ENCODE assay signal across 8 mouse cellular contexts in the genomic region with DNA sequence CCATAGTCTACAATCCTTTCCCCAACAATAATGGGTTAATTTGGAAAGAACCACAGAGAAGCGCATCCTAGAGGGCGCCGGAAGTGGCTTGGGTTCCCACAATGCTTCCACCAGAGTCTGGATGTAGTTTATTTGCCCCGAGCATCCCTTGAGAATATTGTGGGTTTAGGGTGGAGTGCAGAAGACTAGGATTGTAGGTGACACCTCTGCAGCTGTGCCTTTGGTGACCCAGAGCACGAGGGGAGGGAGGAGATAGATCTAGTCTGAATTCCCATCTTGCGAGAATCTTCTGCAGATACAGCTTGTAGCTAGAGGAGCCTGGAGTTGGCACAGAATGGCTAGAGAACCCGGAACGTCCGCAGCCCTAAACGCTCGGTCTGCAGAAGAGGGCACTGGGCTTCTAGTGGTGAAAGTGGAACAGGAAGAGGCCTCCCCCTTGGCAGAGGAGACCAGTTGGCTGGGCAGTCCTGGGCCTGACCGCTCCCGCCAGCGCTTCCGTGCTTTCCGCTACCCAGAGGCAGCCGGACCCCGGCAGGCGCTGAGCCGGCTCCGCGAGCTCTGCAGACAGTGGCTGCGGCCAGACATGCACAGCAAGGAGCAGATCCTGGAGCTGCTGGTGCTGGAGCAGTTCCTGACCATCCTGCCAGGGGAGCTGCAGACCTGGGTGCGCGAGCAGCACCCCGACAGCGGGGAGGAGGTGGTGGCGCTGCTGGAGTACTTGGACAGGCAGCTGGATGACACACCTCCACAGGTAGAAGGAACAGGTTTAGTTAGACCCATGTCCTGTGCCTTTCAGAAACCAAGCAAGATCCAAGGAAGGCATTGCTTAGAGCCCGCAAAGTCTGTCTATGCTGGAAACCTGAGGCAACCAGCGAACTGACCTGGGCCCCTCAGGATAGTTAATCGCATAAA. TPM values are rescaled to one million over a fixed set of nuclear protein-coding genes. Genes with fewer than 3 reads are reported as not detected.
DNase-seq lines count a peak whose midpoint lies in the region; ATAC-seq and TF ChIP-seq lines count a peak whose summit lies in the region.
"Not testable (repeated sequence)": the region's sequence is repeated elsewhere in the genome, so short reads cannot be mapped to it uniquely, and the experiment has no call there.

A gene (plus strand): TSS at position 149 of the 912 bp plus-strand sequence.
A gene (minus strand): TSS at position 683 of the 912 bp plus-strand sequence.

- H3K27me3 ChIP-seq in hindbrain, embryonic 10.5 days (ENCODE audit: insufficient read depth, poor library complexity, severe bottlenecking); liver, embryonic 16.5 days (ENCODE audit: control insufficient read depth, insufficient read depth, low read depth, low read length); neural tube, embryonic 11.5 days (ENCODE audit: control insufficient read depth, insufficient read depth, low read length); testis, adult 2 months (ENCODE audit: control insufficient read depth, insufficient read depth, low read length): not testable (repeated sequence)

- DNase-seq in R1 (ENCODE audit: low read depth, low spot score): peak; percentile 64
- DNase-seq in cerebellum, postnatal 4 days (ENCODE audit: low spot score in 2 of 2): peak; percentile 23 to 64
- DNase-seq in frontal cortex, postnatal 25 days (ENCODE audit: low spot score in 2 of 2): peak; percentile 61 to 67
- DNase-seq in hindbrain, embryonic 10.5 days (ENCODE audit: low spot score): peak; percentile 81
- DNase-seq in layer of hippocampus, adult 8-10 months (ENCODE audit: low spot score in 2 of 2): peak; percentile 67 to 79
- peak; percentile 78 for DNase-seq in neural tube, embryonic 11.5 days (ENCODE audit: low spot score)

- not testable (repeated sequence) for TF ChIP-seq POLR2A in testis, adult 2 months (IDR thresholded peaks at IDR 0.05; ENCODE audit: control insufficient read depth, low read depth, low read length)

- peak within 1 kb of the TSS; percentile 86 for H3K27ac ChIP-seq in hindbrain, embryonic 10.5 days
- not testable (repeated sequence) for H3K27ac ChIP-seq in liver, embryonic 16.5 days (ENCODE audit: low read length); neural tube, embryonic 11.5 days (ENCODE audit: low read depth, low read length)
- peak within 1 kb of the TSS; percentile 75 for H3K27ac ChIP-seq in testis, adult 2 months (ENCODE audit: control insufficient read depth, insufficient read depth, low read depth, low read length)

- 3% methylated on average over 31 of the region's 31 CpGs for WGBS in hindbrain, embryonic 10.5 days
- WGBS in liver, embryonic 16.5 days (ENCODE audit: insufficient replicate concordance): 4% methylated on average over 30 of the region's 31 CpGs
- WGBS in neural tube, embryonic 11.5 days: 2% methylated on average over 30 of the region's 31 CpGs

- H3K4me2 ChIP-seq in liver, embryonic 16.5 days (ENCODE audit: low read depth, low read length): peak within 1 kb of the TSS; percentile 62
- peak within 1 kb of the TSS; percentile 66 for H3K4me2 ChIP-seq in neural tube, embryonic 11.5 days (ENCODE audit: low read depth)

- ATAC-seq in liver, embryonic 16.5 days (ENCODE audit: low read depth): peak; percentile 45
- peak; percentile 70 for ATAC-seq in neural tube, embryonic 11.5 days (ENCODE audit: insufficient read depth, low FRiP score, low TSS enrichment)

- peaks cover 16% of the 10 kb centered on the region for H3K4me1 ChIP-seq in hindbrain, embryonic 10.5 days (replicated peaks)
- not testable (repeated sequence) for H3K4me1 ChIP-seq in liver, embryonic 16.5 days (ENCODE audit: control insufficient read depth, low read depth, low read length); neural tube, embryonic 11.5 days (ENCODE audit: control insufficient read depth, insufficient read depth, low read length); testis, adult 2 months (ENCODE audit: control insufficient read depth, insufficient read depth, low read length)

- H3K36me3 ChIP-seq in hindbrain, embryonic 10.5 days; liver, embryonic 16.5 days (ENCODE audit: control insufficient read depth, insufficient read depth); neural tube, embryonic 11.5 days (ENCODE audit: control insufficient read depth, insufficient read depth, low read length); testis, adult 2 months (ENCODE audit: control insufficient read depth, insufficient read depth, low read length): not testable (repeated sequence)

- H3K9ac ChIP-seq in liver, embryonic 16.5 days (ENCODE audit: low read depth, low read length): peak within 1 kb of the TSS; percentile 34; the same call in 1 of the 2 replicates
- peak within 1 kb of the TSS; percentile 67 for H3K9ac ChIP-seq in neural tube, embryonic 11.5 days (ENCODE audit: low read length)

- peak within 1 kb of the TSS; percentile 67 for H3K4me3 ChIP-seq in hindbrain, embryonic 10.5 days
- H3K4me3 ChIP-seq in liver, embryonic 16.5 days (ENCODE audit: low read depth, low read length): peak within 1 kb of the TSS; percentile 61
- H3K4me3 ChIP-seq in neural tube, embryonic 11.5 days (ENCODE audit: low read depth, low read length): peak within 1 kb of the TSS; percentile 51
- peak within 1 kb of the TSS; percentile 83 for H3K4me3 ChIP-seq in testis, adult 2 months (ENCODE audit: control insufficient read depth, low read depth, low read length)

- not testable (repeated sequence) for TF ChIP-seq CTCF in testis, adult 2 months (IDR thresholded peaks at IDR 0.05; ENCODE audit: control insufficient read depth, insufficient read depth, insufficient replicate concordance, low read depth, low read length)

- not testable (repeated sequence) for H3K9me3 ChIP-seq in hindbrain, embryonic 10.5 days; liver, embryonic 16.5 days (replicated peaks; ENCODE audit: control insufficient read depth, low read length); neural tube, embryonic 11.5 days (ENCODE audit: control insufficient read depth, low read length)

RNA-seq across cellular contexts. Expression of the first gene that starts in this region (rescaled TPM):
- polyA plus RNA-seq in hindbrain, embryonic 10.5 days (2016; fragmentation: Nextera tagmentation; extraction: Ambion mirVana): 4.2 and 4.4 TPM in 2 replicates
- total RNA-seq in layer of hippocampus, adult 8-10 months (2022): 1 to 10 TPM; 6.0 to 6.7 (median 6.3) TPM
- 0.44 TPM in 2 replicates for polyA plus RNA-seq in liver, embryonic 16.5 days (2015; fragmentation: Nextera tagmentation; extraction: Ambion mirVana)
- polyA plus RNA-seq in neural tube, embryonic 11.5 days (2014; fragmentation: Nextera tagmentation; extraction: Ambion mirVana): 4.0 and 4.5 TPM in 2 replicates
- polyA plus RNA-seq in testis, adult 2 months (2012; rRNA removed): 0.18 and 0.23 TPM in 2 replicates

RNA-seq across cellular contexts. Expression of the second gene that starts in this region (rescaled TPM):
- 1.7 TPM in 1 of 2 replicates, not detected in the other for polyA plus RNA-seq in hindbrain, embryonic 10.5 days (2016; fragmentation: Nextera tagmentation; extraction: Ambion mirVana)
- not detected for total RNA-seq in layer of hippocampus, adult 8-10 months (2022)
- not detected in 2 replicates for polyA plus RNA-seq in liver, embryonic 16.5 days (2015; fragmentation: Nextera tagmentation; extraction: Ambion mirVana)
- 3.5 TPM in 1 of 2 replicates, not detected in the other for polyA plus RNA-seq in neural tube, embryonic 11.5 days (2014; fragmentation: Nextera tagmentation; extraction: Ambion mirVana)
- polyA plus RNA-seq in testis, adult 2 months (2012; rRNA removed): not detected in 2 replicates

Comparison
In these comparisons a context has a peak if more than half of its experiments do, and no peak if none do; other contexts are left out.
1. Peak in ATAC-seq, H3K4me3 ChIP-seq, H3K9ac ChIP-seq and H3K4me2 ChIP-seq in liver, embryonic 16.5 days; RNA of the genes that start here not detected or under 1 TPM.